In genomic region chr10:30629513-30629912, GRCm38 (mm10) we compare ENCODE assay signal across 8 mouse cellular contexts. TPM values are rescaled to one million over a fixed set of nuclear protein-coding genes. Genes with fewer than 3 reads are reported as not detected.
DNase-seq lines count a peak whose midpoint lies in the region; ATAC-seq and TF ChIP-seq lines count a peak whose summit lies in the region.

Gene Hint3, minus strand, starts transcription at chr10:30629632.

- no peak within 1 kb of the TSS for H3K9ac ChIP-seq in intestine, embryonic 14.5 days (ENCODE audit: low read length)
- H3K9ac ChIP-seq in midbrain, embryonic 14.5 days (replicated peaks; ENCODE audit: low read length) = no peak within 1 kb of the TSS

- H3K36me3 ChIP-seq in intestine, embryonic 14.5 days (ENCODE audit: control insufficient read depth, insufficient read depth, low read length) = no peaks in the 10 kb centered on the region
- no peaks in the 10 kb centered on the region for H3K36me3 ChIP-seq in midbrain, embryonic 14.5 days (ENCODE audit: control insufficient read depth, insufficient read depth, low read length)

- H3K4me1 ChIP-seq in cerebellum, adult 2 months (ENCODE audit: control insufficient read depth, insufficient read depth, low read length) = no peaks in the 10 kb centered on the region
- no peaks in the 10 kb centered on the region for H3K4me1 ChIP-seq in intestine, embryonic 14.5 days (replicated peaks; ENCODE audit: control insufficient read depth, insufficient read depth, low read length)
- no peaks in the 10 kb centered on the region for H3K4me1 ChIP-seq in midbrain, embryonic 14.5 days (ENCODE audit: control insufficient read depth, insufficient read depth, low read length)

- no peaks in the 10 kb centered on the region for H3K27me3 ChIP-seq in cerebellum, adult 2 months (ENCODE audit: control insufficient read depth, insufficient read depth, low read length)
- no peaks in the 10 kb centered on the region for H3K27me3 ChIP-seq in intestine, embryonic 14.5 days (replicated peaks; ENCODE audit: control insufficient read depth, insufficient read depth, low read length)
- H3K27me3 ChIP-seq in midbrain, embryonic 14.5 days (ENCODE audit: control insufficient read depth, insufficient read depth, low read length) = no peaks in the 10 kb centered on the region

- DNase-seq in cerebellum, adult 2 months = no peak
- DNase-seq in cerebellum, postnatal 36 days = no peak
- DNase-seq in adrenal gland, postnatal 14 days = no peak
- no peak for DNase-seq in gastrocnemius, postnatal 10 days
- no peak for DNase-seq in intestine, embryonic 14.5 days (ENCODE audit: low spot score)
- no peak for DNase-seq in midbrain, embryonic 14.5 days
- DNase-seq in frontal cortex, postnatal 36 days (ENCODE audit: low spot score in 2 of 2) = no peak
- no peak for DNase-seq in lung, adult 18-20 months

- ATAC-seq in intestine, embryonic 14.5 days (replicated peaks; ENCODE audit: low FRiP score, low TSS enrichment, low read depth) = no peak
- no peak for ATAC-seq in midbrain, embryonic 14.5 days (ENCODE audit: low FRiP score, low TSS enrichment)

- no peak within 1 kb of the TSS for H3K4me3 ChIP-seq in cerebellum, adult 2 months (replicated peaks; ENCODE audit: insufficient read depth, low read depth, low read length)
- H3K4me3 ChIP-seq in intestine, embryonic 14.5 days (ENCODE audit: low read depth, low read length) = no peak within 1 kb of the TSS
- no peak within 1 kb of the TSS for H3K4me3 ChIP-seq in midbrain, embryonic 14.5 days (replicated peaks; ENCODE audit: low read depth, low read length)

- H3K9me3 ChIP-seq in intestine, embryonic 14.5 days (ENCODE audit: control insufficient read depth, low read length) = no peaks in the 10 kb centered on the region
- H3K9me3 ChIP-seq in midbrain, embryonic 14.5 days (ENCODE audit: control insufficient read depth, low read length) = no peaks in the 10 kb centered on the region

- 86% methylated on average over 3 of the region's 3 CpGs for WGBS in cerebellum, adult 2 months
- WGBS in intestine, embryonic 14.5 days = 79% methylated on average over 3 of the region's 3 CpGs
- 84% methylated on average over 3 of the region's 3 CpGs for WGBS in midbrain, embryonic 14.5 days

- TF ChIP-seq POLR2A in cerebellum, adult 2 months (IDR thresholded peaks at IDR 0.05; ENCODE audit: borderline replicate concordance, insufficient read depth, low read length) = no peak

- H3K27ac ChIP-seq in cerebellum, adult 2 months (ENCODE audit: insufficient read depth, low read length) = no peak within 1 kb of the TSS
- no peak within 1 kb of the TSS for H3K27ac ChIP-seq in intestine, embryonic 14.5 days (ENCODE audit: low read depth)
- no peak within 1 kb of the TSS for H3K27ac ChIP-seq in midbrain, embryonic 14.5 days (replicated peaks; ENCODE audit: low read depth, low read length)

- no peak for TF ChIP-seq CTCF in cerebellum, adult 2 months (IDR thresholded peaks at IDR 0.05; ENCODE audit: borderline replicate concordance, insufficient read depth, low read depth, low read length)

- H3K4me2 ChIP-seq in intestine, embryonic 14.5 days (ENCODE audit: low read length) = no peak within 1 kb of the TSS
- no peak within 1 kb of the TSS for H3K4me2 ChIP-seq in midbrain, embryonic 14.5 days (ENCODE audit: low read length)

RNA-seq across cellular contexts. Expression of gene Hint3, which starts in this region (rescaled TPM):
- polyA plus RNA-seq in cerebellum, adult 2 months (2012; rRNA removed) = 18.3 and 18.7 TPM in 2 replicates
- 44.5 and 47.1 TPM in 2 replicates for total RNA-seq in adrenal gland, postnatal 14 days (2021)
- 10 to 100 TPM; 36.7 to 43.6 TPM for total RNA-seq in gastrocnemius, postnatal 10 days (2021)
- polyA plus RNA-seq in intestine, embryonic 14.5 days (2014; fragmentation: Nextera tagmentation; extraction: Ambion mirVana) = 21.9 and 25.4 TPM in 2 replicates
- 21.8 TPM in 2 replicates for polyA plus RNA-seq in midbrain, embryonic 14.5 days (2014; fragmentation: Nextera tagmentation; extraction: Ambion mirVana)
